Mouse (Mus musculus): Measurements from ENCODE around the gene Lhcgr. TPM values are rescaled to one million over a fixed set of nuclear protein-coding genes. Genes with fewer than 3 reads are reported as not detected.
A peak's percentile ranks its signal among the peaks of the same experiment; 100 is the strongest.

Gene Lhcgr
- polyA plus RNA-seq, 1 experiment from 2014 or later: 0.45 TPM

DNA sequence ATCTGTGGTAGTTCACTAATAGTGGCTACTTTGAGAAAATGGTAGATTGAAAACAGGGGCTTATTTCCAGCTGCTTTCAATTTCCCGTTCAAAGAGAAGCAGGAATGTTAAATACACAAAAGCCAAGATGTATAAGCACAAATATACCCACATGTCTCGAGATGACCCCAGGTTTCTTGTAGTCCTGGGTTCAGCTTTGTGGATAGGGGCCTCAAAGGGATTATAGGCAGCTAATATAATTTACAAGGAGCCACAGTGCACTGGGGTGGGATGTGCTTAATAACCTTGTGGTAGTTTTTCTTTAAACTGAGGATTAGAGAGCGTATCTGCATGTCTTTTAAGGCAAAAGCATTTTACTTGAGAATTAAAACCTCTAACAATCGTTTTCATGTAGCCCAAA lies 121.0 kb downstream of the Lhcgr start:
- Histone ChIP-seq H3K4me1 (ENCODE audit: insufficient read depth, low read length) (no peaks in the 10 kb centered on the region), H3K4me3 (ENCODE audit: low read length) (no peak overlapping the region), H3K27me3 (ENCODE audit: insufficient read depth, low read length) (peaks cover 2% of the 10 kb centered on the region; the same call in 1 of the 2 replicates), H3K27ac (ENCODE audit: low read length) (no peak overlapping the region), H3K9ac (replicated peaks; ENCODE audit: low read length) (no peak overlapping the region), H3K4me2 (replicated peaks; ENCODE audit: low read depth, low read length) (no peak overlapping the region), H3K9me3 (ENCODE audit: low read length) (no peaks in the 10 kb centered on the region), H3K36me3 (ENCODE audit: insufficient read depth, low read length) (no peaks in the 10 kb centered on the region)
- ATAC-seq (ENCODE audit: low FRiP score, low TSS enrichment): no peak
- WGBS: 58% methylated on average over 4 of the region's 4 CpGs

DNA sequence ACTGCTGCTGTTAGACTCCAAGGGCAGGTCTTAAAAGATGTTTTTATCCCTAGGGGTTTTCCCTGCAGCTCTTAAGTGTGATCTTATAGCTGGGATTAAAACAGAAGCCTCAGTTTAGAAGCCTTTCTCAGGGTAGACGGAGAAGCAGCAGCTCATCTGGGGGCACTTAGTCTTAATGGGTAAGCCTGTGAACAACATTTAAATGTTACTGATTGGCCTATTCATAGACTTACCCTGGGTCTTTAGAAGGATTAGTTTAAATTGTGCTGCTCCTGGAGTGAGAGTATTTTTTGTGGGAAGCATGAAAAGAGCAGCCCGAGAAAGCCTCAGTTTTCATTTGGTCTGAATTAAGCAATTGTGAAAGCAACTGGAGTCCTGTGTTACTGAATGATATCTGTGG lies 121.9 kb downstream of the Lhcgr start:
- no peaks in the 10 kb centered on the region for H3K4me1 ChIP-seq (ENCODE audit: insufficient read depth, low read length)
- no peak for ATAC-seq (ENCODE audit: low FRiP score, low TSS enrichment)
- no peaks in the 10 kb centered on the region for H3K9me3 ChIP-seq (ENCODE audit: low read length)
- no peak overlapping the region for H3K4me3 ChIP-seq (ENCODE audit: low read length)
- H3K36me3 ChIP-seq (ENCODE audit: insufficient read depth, low read length): no peaks in the 10 kb centered on the region
- H3K4me2 ChIP-seq (replicated peaks; ENCODE audit: low read depth, low read length): no peak overlapping the region
- peaks cover 2% of the 10 kb centered on the region; the same call in 1 of the 2 replicates for H3K27me3 ChIP-seq (ENCODE audit: insufficient read depth, low read length)
- no peak overlapping the region for H3K9ac ChIP-seq (replicated peaks; ENCODE audit: low read length)
- no peak overlapping the region for H3K27ac ChIP-seq (ENCODE audit: low read length)
- WGBS: 84% methylated on average over 2 of the region's 2 CpGs

DNA sequence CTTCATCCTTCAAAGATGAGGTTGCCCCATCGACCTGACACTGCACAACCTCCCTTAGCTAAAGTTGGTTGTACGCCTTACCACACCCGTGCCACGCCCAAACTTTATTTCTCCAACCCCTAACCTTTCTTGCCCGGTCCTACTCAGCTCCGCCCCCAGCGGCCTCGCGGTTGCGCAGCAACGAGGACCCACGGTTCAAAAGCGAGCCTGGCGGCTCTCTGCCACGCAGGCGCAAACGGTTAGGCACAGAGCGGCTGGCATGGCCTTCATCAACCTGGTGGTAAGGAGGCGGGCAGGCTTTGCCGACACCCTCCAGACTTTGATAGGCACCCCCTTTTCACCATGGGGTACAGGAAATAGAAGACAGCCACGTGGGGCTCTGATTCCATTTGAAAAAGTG lies 123.3 kb downstream of the Lhcgr start, which contains the start of gene Gtf2a1l:
TSS of gene Gtf2a1l (plus strand) at position 209 of the 400 bp plus-strand sequence.
- H3K9ac ChIP-seq (replicated peaks; ENCODE audit: low read length): no peak within 1 kb of the TSS
- peaks cover 2% of the 10 kb centered on the region; the same call in 1 of the 2 replicates for H3K27me3 ChIP-seq (ENCODE audit: insufficient read depth, low read length)
- H3K9me3 ChIP-seq (ENCODE audit: low read length): no peaks in the 10 kb centered on the region
- H3K4me1 ChIP-seq (ENCODE audit: insufficient read depth, low read length): no peaks in the 10 kb centered on the region
- 0 out of 2 replicates have a peak within 1 kb of the TSS, but pooled peaks have one; percentile 13 for H3K4me3 ChIP-seq (ENCODE audit: low read length)
- H3K27ac ChIP-seq (ENCODE audit: low read length): no peak within 1 kb of the TSS
- ATAC-seq (ENCODE audit: low FRiP score, low TSS enrichment): peak; percentile 61; the same call in 1 of the 2 replicates
- H3K4me2 ChIP-seq (replicated peaks; ENCODE audit: low read depth, low read length): peak within 1 kb of the TSS; percentile 43
- no peaks in the 10 kb centered on the region for H3K36me3 ChIP-seq (ENCODE audit: insufficient read depth, low read length)
- WGBS: 31% methylated on average over 21 of the region's 21 CpGs

Other genes starting within 250 kb of the Lhcgr start
- 6.3 and 9.3 TPM in 2 replicates for gene Ston1, start 194.3 kb downstream of the Lhcgr start, polyA plus RNA-seq (2015; fragmentation: Nextera tagmentation; extraction: Ambion mirVana)
- gene Gtf2a1l, start 123.3 kb downstream of the Lhcgr start, polyA plus RNA-seq (2015; fragmentation: Nextera tagmentation; extraction: Ambion mirVana): 0.10 TPM in 1 of 2 replicates, not detected in the other